Mouse (Mus musculus): ENCODE measurements around the gene Ripor2. TPM values are rescaled to one million over a fixed set of nuclear protein-coding genes. Genes with fewer than 3 reads are reported as not detected.

Gene Ripor2
- 1 to 10 TPM; 3.1 to 9.0 (median 4.5) TPM for total RNA-seq (2022)

DNA sequence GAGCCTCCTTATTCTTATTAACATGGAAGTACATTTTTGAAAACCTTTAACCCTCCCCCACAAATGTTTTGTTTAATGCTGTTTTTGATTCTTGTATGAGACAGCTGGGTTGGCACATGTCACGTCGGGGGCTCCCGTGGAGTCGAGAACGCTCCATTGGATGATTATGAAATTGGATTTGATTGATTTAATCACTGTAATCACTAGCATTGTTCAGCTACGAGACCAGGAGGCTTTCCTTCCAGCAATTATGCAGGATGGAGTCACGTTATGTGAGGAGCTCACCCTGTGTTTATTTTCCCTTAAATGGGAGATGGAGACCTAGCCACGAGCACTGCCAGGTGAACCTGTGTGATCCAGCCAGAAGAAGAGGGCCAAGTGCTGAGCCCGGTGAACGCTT is at the start of gene Ripor2:
TSS of gene Ripor2 (plus strand) at position 357 of the 400 bp plus-strand sequence.
- no peak for DNase-seq (ENCODE audit: low spot score in 2 of 2)

GRCm38 (mm10) chr13:24536531-24537167 is 45.3 kb upstream of the Ripor2 start:
- no peak for DNase-seq (ENCODE audit: low spot score in 2 of 2)

DNA sequence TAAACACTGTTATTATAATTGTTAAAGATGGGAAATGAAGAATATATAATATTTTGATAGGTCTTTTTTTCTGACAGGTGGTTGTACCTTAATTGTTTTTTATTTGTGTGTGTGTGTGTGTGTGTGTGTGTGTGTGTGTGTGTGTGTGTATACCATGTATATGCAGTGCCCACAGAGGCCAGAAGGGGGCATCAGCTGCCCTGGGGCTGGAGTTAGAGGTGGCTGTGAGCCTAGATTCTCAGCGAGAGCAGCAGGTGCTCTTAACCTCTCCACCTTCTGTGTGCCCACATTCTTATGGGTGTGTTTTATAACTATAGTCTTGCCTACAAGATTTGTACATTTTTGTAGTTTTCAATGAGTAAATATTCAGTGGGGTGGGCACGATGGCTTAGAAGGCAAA is 44.0 kb upstream of the Ripor2 start:
- no peak for DNase-seq (ENCODE audit: low spot score in 2 of 2)

- DNase-seq (ENCODE audit: low spot score in 2 of 2): no peak
These were observed 43.0 kb upstream of the Ripor2 start for GRCm38 (mm10) chr13:24538941-24539340.

DNA sequence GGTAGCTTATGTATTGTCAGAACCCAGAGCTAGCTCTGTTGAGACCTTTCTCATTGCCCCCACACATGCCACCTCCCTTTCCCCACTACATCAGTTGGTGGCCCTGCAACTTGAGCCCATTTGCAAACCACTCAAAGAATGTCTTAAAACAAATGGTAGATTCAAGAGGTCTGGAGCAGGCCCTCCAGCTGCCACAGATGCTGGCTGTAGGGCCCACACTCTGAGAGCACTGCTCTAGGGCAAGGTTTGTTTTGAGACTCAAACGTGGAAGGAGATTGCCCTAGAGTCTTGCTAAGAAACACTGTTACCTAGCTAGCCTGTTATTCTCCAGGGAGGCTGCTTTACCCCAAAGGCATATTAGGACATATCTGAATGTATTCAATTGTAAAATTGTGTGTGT is 36.3 kb upstream of the Ripor2 start:
- DNase-seq (ENCODE audit: low spot score in 2 of 2): no peak

GRCm38 (mm10) chr13:24546801-24547459 is 35.1 kb upstream of the Ripor2 start:
- DNase-seq (ENCODE audit: low spot score in 2 of 2): no peak

GRCm38 (mm10) chr13:24548911-24549310 is 33.1 kb upstream of the Ripor2 start:
- no peak for DNase-seq (ENCODE audit: low spot score in 2 of 2)

GRCm38 (mm10) chr13:24551100-24551931 is 30.7 kb upstream of the Ripor2 start:
- DNase-seq (ENCODE audit: low spot score in 2 of 2): no peak

GRCm38 (mm10) chr13:24552039-24552438 is 29.9 kb upstream of the Ripor2 start:
- no peak for DNase-seq (ENCODE audit: low spot score in 2 of 2)

DNA sequence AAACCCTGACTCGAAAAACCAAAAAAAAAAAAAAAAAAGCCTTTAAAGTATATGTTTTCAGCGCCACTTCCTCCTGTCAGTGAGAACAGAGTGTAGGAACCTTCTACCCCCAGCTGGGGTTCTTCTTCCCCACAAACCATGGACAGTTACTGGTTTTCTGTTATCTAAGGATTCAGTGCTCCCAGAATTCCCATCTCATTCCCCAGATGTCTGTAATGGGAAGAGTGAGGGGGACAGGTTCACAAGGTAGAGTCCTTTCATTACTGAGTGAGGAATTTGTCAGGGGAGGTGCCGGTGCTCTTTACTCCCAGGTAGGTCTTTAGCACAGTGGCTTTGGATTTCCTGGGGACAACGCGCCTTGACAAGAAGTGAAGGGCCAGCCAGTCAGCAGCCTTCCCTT is 20.6 kb upstream of the Ripor2 start:
- DNase-seq (ENCODE audit: low spot score in 2 of 2): no peak

GRCm38 (mm10) chr13:24564706-24565105 is 17.3 kb upstream of the Ripor2 start:
- no peak for DNase-seq (ENCODE audit: low spot score in 2 of 2)

DNA sequence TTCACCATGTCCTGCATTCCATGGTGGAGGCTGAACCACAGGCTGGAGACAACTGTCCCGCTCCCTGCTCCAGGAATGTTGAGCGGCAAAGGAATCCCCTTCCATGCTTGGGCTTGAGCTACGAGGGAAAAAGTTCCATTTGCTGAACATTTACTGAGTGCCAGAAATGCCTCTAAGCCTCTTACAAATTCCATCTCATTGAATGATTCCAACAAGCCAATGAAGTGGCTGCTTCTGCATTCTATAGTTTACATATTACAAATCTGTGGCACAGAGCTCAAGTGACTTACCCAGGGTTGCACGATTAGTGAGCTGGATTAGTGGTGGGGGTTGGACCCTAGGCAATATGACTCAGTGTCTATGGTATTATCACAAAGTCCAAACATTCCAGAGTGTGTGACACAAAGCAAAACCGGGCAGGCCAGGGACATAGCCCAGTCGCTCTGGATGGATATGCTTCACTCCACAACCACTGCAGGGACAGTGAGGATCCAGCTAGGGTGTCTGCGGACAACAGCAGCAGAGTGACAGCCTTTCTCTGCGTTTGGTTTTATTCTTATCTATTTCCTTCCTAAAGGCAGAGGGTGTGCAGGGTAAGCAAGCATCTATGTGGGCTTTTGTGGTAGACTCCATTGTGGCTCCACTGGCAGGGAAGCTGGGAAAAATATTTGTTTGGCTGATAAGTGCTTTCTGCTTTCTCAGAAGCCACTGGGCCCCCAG is 16.6 kb upstream of the Ripor2 start:
- DNase-seq (ENCODE audit: low spot score in 2 of 2): peak in 1 of 2 experiments; percentile 4

GRCm38 (mm10) chr13:24565950-24566320 is 16.1 kb upstream of the Ripor2 start:
- no peak for DNase-seq (ENCODE audit: low spot score in 2 of 2)

DNA sequence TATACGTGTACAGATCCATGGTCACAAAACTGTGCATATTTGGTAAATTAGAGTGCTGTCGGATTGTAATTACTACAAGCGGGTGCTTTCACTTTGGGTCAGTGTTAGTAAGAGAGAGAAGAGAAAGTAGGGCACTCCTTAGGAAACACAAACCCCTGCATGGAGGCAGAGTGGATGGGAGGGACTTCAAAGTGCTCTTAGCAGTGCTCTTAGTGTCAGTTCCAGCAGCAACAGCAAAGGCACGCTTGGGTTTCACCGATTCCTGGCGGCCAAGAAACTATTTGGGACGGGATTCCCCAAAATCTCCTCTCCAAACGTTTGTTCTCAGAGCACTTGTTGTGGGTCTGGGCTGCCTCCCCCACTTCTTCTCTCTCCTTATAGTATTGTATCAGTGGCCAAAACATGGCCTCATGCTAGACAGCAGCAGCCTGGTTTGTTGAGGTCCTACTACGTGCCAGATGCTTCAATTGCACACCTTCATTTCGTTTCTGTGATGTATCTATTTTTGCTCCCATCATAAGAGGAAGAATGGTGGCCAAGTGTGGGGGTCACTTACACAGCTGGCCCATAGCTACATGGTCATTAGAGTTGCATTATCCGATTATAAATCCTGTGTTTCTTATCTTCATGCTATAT is 14.7 kb upstream of the Ripor2 start:
- no peak for DNase-seq (ENCODE audit: low spot score in 2 of 2)

- DNase-seq (ENCODE audit: low spot score in 2 of 2): no peak
These were observed 12.9 kb upstream of the Ripor2 start for GRCm38 (mm10) chr13:24569066-24569465.

DNA sequence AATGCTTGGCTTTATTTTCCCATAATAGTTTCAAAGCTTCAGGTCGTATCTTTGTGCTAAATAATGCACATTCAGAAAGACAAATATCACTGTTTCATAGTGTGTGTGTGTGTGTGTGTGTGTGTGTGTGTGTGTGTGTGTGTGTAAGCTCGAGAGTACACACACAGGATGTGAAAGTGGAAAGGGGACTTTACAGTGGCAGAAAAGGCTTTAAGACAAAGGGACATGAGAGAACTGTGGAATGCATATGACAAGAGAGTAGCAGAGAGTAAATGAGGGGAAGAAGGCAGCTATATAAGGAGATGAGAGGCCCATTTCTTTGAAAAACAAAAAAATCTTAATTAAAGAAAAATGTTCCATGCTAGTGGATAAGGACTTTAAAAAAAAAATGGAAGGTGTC is 11.3 kb upstream of the Ripor2 start:
- DNase-seq (ENCODE audit: low spot score in 2 of 2): no peak

DNA sequence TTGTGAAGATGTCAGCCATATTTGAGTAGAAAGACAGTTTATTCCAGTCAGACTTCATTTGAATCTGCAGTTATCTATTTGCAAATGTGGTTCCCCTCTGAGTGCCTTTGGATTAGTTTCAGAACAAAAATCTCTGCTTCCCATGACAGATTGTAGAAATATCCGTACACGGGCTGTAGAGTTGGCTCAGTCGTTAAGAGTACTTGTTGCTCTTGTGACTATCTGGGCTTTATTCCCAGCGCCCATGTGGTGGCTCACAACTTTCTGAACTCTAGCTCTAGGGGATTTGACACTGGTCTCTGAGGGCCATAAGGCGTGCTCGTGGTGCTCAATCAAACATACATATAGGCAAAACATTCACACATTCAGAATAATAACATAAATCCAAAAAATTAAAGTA is 10.1 kb upstream of the Ripor2 start:
- DNase-seq (ENCODE audit: low spot score in 2 of 2): no peak

DNA sequence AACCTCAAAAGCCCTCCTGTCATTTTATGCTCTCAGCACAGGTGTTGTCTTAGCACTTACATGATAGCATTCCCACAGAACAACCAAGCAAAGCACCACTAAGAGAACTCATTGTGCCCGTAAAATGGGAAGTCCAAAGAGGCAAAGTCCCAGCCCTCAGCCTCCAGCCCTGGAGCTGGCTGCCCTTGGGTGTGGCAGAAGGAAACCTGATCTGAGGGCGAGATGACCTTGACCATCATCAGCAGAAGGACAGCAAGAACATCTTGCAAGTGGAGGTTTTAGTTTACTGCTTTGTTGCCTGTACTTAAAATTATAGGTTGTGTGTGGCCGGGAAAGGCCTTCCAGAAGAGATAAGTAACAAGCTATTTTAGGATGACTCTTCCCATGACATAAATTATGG is 6.9 kb upstream of the Ripor2 start:
- DNase-seq (ENCODE audit: low spot score in 2 of 2): no peak

- DNase-seq (ENCODE audit: low spot score in 2 of 2): no peak
These were observed 5.5 kb upstream of the Ripor2 start for GRCm38 (mm10) chr13:24576338-24577119.

DNA sequence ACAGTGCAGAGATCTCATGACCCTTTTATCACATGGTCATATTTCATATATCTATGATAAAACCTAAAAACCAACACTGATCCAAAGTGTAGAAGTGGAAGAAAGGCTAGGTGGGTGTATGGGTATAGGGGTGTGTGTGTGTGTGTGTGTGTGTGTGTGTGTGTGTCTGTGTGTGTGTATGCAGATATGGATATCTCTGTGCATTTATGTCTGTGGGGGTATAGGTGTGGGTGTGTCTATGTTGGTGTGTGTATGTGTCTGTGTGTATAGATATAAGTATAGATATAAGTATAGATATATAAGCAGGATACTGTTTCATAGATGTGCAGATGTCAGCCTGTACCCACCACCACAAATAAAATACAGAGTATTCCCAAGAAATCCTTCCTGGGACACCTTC is 3.7 kb upstream of the Ripor2 start:
- no peak for DNase-seq (ENCODE audit: low spot score in 2 of 2)

GRCm38 (mm10) chr13:24580759-24581158 is 1.2 kb upstream of the Ripor2 start:
- DNase-seq (ENCODE audit: low spot score in 2 of 2): no peak

All from gastrocnemius, adult 8-10 months (tissue).